Mouse (Mus musculus) NIH3T3 (cell line): Measurements from ENCODE around the gene Pold1.

ENCODE experiments used
- DNase-seq: peaks from one replicate; pipeline ENCODE4 v3.0.0-alpha.2; 2012; ENCODE audit warnings: low read depth

Gene Pold1

DNA sequence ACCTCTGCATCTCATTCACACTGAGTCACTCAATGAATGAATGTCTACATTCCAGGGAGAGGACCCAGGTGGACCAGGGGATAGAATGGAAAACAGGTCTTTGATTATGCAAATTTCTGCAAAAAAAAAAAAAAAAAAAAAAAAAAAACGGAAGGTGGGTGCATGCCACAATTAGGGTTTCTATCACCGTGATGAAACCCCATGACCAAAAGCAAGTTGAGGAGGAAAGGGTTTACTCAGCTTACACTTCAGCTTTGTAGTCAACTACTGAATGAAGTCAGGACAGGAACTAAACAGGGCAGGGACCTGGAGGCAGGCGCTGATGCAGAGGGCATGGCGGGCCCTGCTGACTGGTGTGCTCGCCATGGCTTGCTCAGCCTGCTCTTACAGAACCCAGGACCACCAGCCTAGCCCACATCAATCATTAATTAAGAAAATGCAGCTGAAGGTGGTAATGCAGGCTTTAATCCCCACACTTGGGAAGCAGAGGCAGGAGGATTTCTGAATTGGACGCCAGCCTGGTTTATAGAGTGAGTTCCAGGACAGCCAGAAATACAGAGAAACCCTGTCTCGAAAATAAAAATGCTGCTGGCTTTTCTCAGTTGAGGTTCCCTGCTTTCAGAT is 63.0 kb downstream of the Pold1 start:
- no peak for DNase-seq

GRCm38 (mm10) chr7:44484841-44485571 is 63.6 kb downstream of the Pold1 start:
- peak; percentile 87 for DNase-seq

DNA sequence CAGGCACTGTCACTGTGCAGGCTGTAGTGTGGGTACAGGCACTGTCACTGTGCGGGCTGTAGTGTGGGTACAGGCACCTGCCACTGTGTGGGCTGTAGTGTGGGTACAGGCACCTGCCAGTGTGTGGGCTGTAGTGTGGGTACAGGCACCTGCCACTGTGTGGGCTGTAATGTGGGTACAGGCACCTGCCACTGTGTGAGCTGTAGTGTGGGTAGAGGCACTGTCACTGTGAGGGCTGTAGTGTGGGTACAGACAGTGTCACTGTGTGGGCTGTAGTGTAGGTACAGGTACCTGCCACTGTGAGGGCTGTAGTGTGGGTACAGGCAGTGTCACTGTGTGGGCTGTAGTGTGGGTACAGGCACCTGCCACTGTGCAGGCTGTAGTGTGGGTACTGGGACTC is 64.5 kb downstream of the Pold1 start:
- DNase-seq, result no peak

DNA sequence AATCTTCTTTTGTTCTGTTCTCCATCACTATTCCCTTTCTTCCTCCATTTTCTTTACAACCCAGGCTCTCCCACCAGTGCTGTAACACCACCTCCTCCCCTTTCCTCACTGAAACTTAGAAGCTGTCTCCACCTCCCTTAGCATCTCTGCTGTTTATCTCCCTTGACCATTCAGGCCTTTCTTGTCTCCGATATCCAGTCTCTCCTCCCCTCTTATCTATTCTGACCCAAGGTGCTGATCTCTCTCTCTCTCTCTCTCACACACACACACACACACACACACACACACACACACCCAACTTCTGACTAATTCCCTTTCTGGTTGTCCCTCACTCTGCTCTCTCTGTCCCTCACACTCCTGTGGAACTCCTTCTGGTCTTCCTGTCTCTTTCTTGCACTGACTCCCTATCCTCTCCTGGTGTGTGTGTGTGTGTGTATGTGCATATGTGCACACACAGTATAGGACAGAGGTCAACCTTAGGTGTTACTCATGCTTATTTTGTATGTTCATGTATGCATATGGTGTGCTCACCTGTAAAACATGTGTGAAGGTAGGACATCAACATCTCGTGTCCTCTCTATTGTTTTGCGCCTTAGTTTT is 65.7 kb downstream of the Pold1 start:
- DNase-seq, result no peak
